Mouse (Mus musculus) heart, postnatal 25 days (tissue): ENCODE results near the gene Afdn. TPM values are rescaled to one million over a fixed set of nuclear protein-coding genes. Genes with fewer than 3 reads are reported as not detected.

Experiments used
- DNase-seq: peaks from one replicate; pipeline ENCODE4 v3.0.0; 2022; ENCODE audit warnings: low spot score
- intact Hi-C: fragments of 180-260 bp; cut with DNase I; formaldehyde crosslinking; loops from one replicate; pipeline ENCODE4 v1.15.1; 2025
- total RNA-seq, 2 experiments: library from RNA; stranded (reverse); gene quantifications; 2 replicates each; pipeline ENCODE4 v1.2.3; 2021

The Afdn gene
- total RNA-seq = 10 to 100 TPM; 87.9 to 96.9 TPM

- intact Hi-C loops = loop anchor here (2.0 to 5.0 kb wide), 3 partner anchors 19 to 77 kb away; no protein-coding TSS in a partner anchor
Measured at GRCm38 (mm10) chr17:13759853-13760627, at the start of gene Afdn. Afdn (plus strand) TSS chr17:13760539.

GRCm38 (mm10) chr17:13711173-13711572, 49.2 kb upstream of the Afdn start:
- no peak for DNase-seq
- intact Hi-C loops = no loop called here

More at GRCm38 (mm10) chr17:13759853-13760627, at the start of gene Afdn:
- peak; percentile 72 for DNase-seq

GRCm38 (mm10) chr17:13712116-13712515, 48.2 kb upstream of the Afdn start:
- intact Hi-C loops = no loop called here

GRCm38 (mm10) chr17:13712518-13712917, 47.8 kb upstream of the Afdn start:
- DNase-seq = no peak
- intact Hi-C loops = no loop called here

More at GRCm38 (mm10) chr17:13712116-13712515, 48.2 kb upstream of the Afdn start:
- no peak for DNase-seq

GRCm38 (mm10) chr17:13714128-13714527, 46.2 kb upstream of the Afdn start:
- intact Hi-C loops = no loop called here
- DNase-seq = no peak

GRCm38 (mm10) chr17:13714654-13715053, 45.7 kb upstream of the Afdn start:
- DNase-seq = no peak
- intact Hi-C loops = no loop called here

- DNase-seq = no peak
- intact Hi-C loops = no loop called here
Measured at GRCm38 (mm10) chr17:13715511-13715910, 44.8 kb upstream of the Afdn start.

GRCm38 (mm10) chr17:13716336-13716735, 44.0 kb upstream of the Afdn start:
- DNase-seq = no peak
- intact Hi-C loops = no loop called here

- intact Hi-C loops = no loop called here
Measured at GRCm38 (mm10) chr17:13717428-13717827, 42.9 kb upstream of the Afdn start.

GRCm38 (mm10) chr17:13720187-13720586, 40.2 kb upstream of the Afdn start:
- DNase-seq = no peak
- intact Hi-C loops = no loop called here

More at GRCm38 (mm10) chr17:13717428-13717827, 42.9 kb upstream of the Afdn start:
- no peak for DNase-seq

GRCm38 (mm10) chr17:13721372-13721771, 39.0 kb upstream of the Afdn start:
- intact Hi-C loops = no loop called here
- no peak for DNase-seq

GRCm38 (mm10) chr17:13722434-13722833, 37.9 kb upstream of the Afdn start:
- intact Hi-C loops = no loop called here
- DNase-seq = no peak

GRCm38 (mm10) chr17:13725004-13725550, 35.3 kb upstream of the Afdn start:
- no peak for DNase-seq
- intact Hi-C loops = no loop called here

- DNase-seq = no peak
Measured at GRCm38 (mm10) chr17:13726832-13727355, 33.4 kb upstream of the Afdn start.

GRCm38 (mm10) chr17:13730980-13731726, 29.2 kb upstream of the Afdn start:
- DNase-seq = no peak
- intact Hi-C loops = no loop called here

More at GRCm38 (mm10) chr17:13726832-13727355, 33.4 kb upstream of the Afdn start:
- intact Hi-C loops = no loop called here

- intact Hi-C loops = no loop called here
- DNase-seq = no peak
Measured at GRCm38 (mm10) chr17:13731727-13732112, 28.6 kb upstream of the Afdn start.

GRCm38 (mm10) chr17:13732685-13733084, 27.7 kb upstream of the Afdn start:
- intact Hi-C loops = no loop called here
- DNase-seq = no peak

GRCm38 (mm10) chr17:13733971-13734370, 26.4 kb upstream of the Afdn start:
- no peak for DNase-seq
- intact Hi-C loops = no loop called here

GRCm38 (mm10) chr17:13735057-13735456, 25.3 kb upstream of the Afdn start:
- no peak for DNase-seq
- intact Hi-C loops = loop anchor here (5.0 kb wide), 1 partner anchor 33 kb away; no protein-coding TSS in a partner anchor

- intact Hi-C loops = loop anchor here (5.0 kb wide), 1 partner anchor 34 kb away; no protein-coding TSS in a partner anchor
- no peak for DNase-seq
Measured at GRCm38 (mm10) chr17:13735803-13736282, 24.5 kb upstream of the Afdn start.
